Mouse (Mus musculus) kidney, postnatal 0 days (tissue): Measurements from ENCODE around the gene Klhl22. TPM values are rescaled to one million over a fixed set of nuclear protein-coding genes. Genes with fewer than 3 reads are reported as not detected.

Experiments
- ATAC-seq: fragments of 200-750 bp; cut with Nextera tagmentation; replicated peaks from 2 replicates; pipeline ENCODE4 v1.8.0; 2017; ENCODE audit warnings: low read depth, moderate number of reproducible peaks, moderate TSS enrichment, moderate library complexity; ENCODE audit not compliant: low FRiP score
- DNase-seq: peaks from one replicate; pipeline ENCODE4 v3.0.0-alpha.2; 2016; ENCODE audit warnings: low spot score
- H3K27ac ChIP-seq: fragments of 300-500 bp; sonication (generic); 2 replicates; pipeline ENCODE4 v1.5.1; 2014; ENCODE audit warnings: mild to moderate bottlenecking
- H3K27me3 ChIP-seq: fragments of 300-500 bp; sonication (generic); 2 replicates; pipeline ENCODE4 v1.6.1; 2014; ENCODE audit warnings: low read length, mixed read lengths; ENCODE audit not compliant: insufficient read depth
- H3K36me3 ChIP-seq: fragments of 300-500 bp; sonication (generic); 2 replicates; pipeline ENCODE4 v1.6.1; 2014; ENCODE audit warnings: low read length, mixed read lengths; ENCODE audit not compliant: insufficient read depth
- H3K4me1 ChIP-seq: fragments of 300-500 bp; sonication (generic); replicated peaks from 2 replicates; pipeline ENCODE4 v1.6.1; 2014; ENCODE audit warnings: antibody characterized with exemption, low read length, mixed read lengths; ENCODE audit not compliant: insufficient read depth
- H3K4me2 ChIP-seq: fragments of 300-500 bp; sonication (generic); 2 replicates; pipeline ENCODE4 v1.6.1; 2014; ENCODE audit warnings: mild to moderate bottlenecking, low read length, moderate library complexity, mixed read lengths
- H3K4me3 ChIP-seq: fragments of 300-500 bp; sonication (generic); replicated peaks from 2 replicates; pipeline ENCODE4 v1.5.1; 2014; ENCODE audit warnings: low read depth, low read length
- H3K9ac ChIP-seq: fragments of 300-500 bp; sonication (generic); 2 replicates; pipeline ENCODE4 v1.6.1; 2014; ENCODE audit warnings: low read depth, low read length
- H3K9me3 ChIP-seq: fragments of 300-500 bp; sonication (generic); replicated peaks from 2 replicates; pipeline ENCODE4 v1.6.1; 2016; ENCODE audit warnings: low read length, inconsistent platforms, mixed read lengths
- CTCF ChIP-seq: IDR thresholded peaks from 2 replicates; pipeline ENCODE4 v1.5.1; 2016; ENCODE audit warnings: antibody characterized with exemption, low read depth, mild to moderate bottlenecking, moderate library complexity
- WGBS: fragments of 180-500 bp; shearing (Covaris S2); extraction: QIAGEN DNeasy Blood & Tissue Kit; methylation state at CpG from one replicate; pipeline ENCODE4 v1.1.7; 2014; 5-methylcytosine and 5-hydroxymethylcytosine counted together
- polyA plus RNA-seq: library from polyadenylated mRNA; unstranded; fragments of >200 nt; fragmentation: Nextera tagmentation; extraction: Ambion mirVana; gene quantifications from 2 replicates; pipeline ENCODE4 v1.2.1, GENCODE M21; 2015

Gene Klhl22
- polyA plus RNA-seq, 1 experiment from 2014 or later, result 39.3 TPM

DNA sequence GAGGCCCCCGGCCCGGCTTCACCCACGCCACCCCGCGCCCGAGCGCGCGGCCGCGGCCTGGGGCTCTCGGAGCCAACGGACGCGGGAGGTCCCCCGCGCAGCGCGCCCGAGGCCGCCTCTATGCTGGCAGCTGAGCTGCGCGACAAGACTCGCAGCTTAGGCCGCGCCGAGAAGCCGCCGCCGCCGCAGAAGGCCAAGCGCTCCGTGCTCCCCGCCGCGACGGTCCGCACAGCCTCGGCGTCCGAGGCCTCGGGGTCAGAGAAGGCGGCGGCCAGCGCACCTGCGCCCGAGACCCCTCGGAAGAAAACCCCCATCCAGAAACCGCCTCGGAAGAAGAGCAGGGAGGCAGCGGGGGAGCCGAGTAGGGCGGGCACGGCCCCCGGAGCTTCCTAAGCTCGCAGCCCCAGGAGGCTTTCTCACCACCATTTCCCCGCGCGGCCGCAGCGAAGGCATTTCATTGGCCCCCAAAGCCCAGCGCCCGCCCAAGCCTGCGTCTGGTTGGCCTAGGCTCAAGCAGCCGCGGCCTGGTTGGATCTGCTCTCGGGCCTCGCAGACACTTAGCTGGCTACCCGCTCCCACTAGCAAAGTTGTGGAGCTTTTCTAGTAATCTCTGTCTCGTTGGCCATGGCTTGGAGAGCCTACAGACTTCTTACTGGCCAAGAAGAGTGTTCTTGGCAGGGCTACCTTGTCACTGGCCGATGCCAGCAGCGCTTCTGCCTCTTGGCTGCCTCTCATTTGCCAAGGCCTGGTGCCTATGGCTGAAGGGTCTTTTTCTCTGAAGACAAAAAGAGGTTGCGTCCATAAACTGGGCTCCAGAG lies 48.0 kb downstream of the Klhl22 start:
- H3K27ac ChIP-seq, result no peak overlapping the region
- no peaks in the 10 kb centered on the region for H3K36me3 ChIP-seq
- peak overlapping the region; percentile 39 for H3K4me3 ChIP-seq

DNA sequence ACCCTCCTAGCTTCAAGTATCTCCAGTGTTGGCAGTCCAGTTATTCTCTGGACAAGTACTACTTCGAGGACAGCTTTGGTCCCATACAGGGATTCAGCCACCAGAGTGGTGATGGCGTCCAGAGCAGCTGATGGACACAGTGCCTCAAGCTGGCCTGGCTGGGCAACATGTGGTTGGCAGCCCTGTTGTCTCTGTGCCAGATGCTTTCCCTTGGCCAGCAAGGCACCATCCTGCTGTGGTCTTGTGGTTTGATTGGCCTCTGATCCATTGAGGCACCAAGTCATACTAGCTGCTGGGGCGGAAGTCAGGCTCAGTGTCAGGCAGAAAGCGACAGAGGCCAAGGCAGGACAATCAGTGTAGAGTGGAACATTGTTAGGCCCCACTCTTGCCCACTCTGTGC lies 49.7 kb downstream of the Klhl22 start:
- Histone ChIP-seq H3K9ac (no peak overlapping the region), H3K4me2 (no peak overlapping the region), H3K4me1 (peaks cover 22% of the 10 kb centered on the region), H3K27ac (no peak overlapping the region), H3K9me3 (no peaks in the 10 kb centered on the region), H3K4me3 (no peak overlapping the region), H3K27me3 (peaks cover 7% of the 10 kb centered on the region; the same call in 1 of the 2 replicates), H3K36me3 (no peaks in the 10 kb centered on the region)
- ATAC-seq (no peak), DNase-seq (no peak)
- no peak for TF ChIP-seq CTCF
- WGBS, result 93% methylated on average over 4 of the region's 4 CpGs

More for the DNA sequence above, 48.0 kb downstream of the Klhl22 start:
- Histone ChIP-seq H3K4me1 (peaks cover 39% of the 10 kb centered on the region), H3K9me3 (no peaks in the 10 kb centered on the region), H3K27me3 (peaks cover 20% of the 10 kb centered on the region), H3K9ac (peak overlapping the region; percentile 59), H3K4me2 (peak overlapping the region; percentile 75)
- 9% methylated on average over 69 of the region's 73 CpGs for WGBS
- ATAC-seq (peak; percentile 62), DNase-seq (peak; percentile 83)
- no peak for TF ChIP-seq CTCF

DNA sequence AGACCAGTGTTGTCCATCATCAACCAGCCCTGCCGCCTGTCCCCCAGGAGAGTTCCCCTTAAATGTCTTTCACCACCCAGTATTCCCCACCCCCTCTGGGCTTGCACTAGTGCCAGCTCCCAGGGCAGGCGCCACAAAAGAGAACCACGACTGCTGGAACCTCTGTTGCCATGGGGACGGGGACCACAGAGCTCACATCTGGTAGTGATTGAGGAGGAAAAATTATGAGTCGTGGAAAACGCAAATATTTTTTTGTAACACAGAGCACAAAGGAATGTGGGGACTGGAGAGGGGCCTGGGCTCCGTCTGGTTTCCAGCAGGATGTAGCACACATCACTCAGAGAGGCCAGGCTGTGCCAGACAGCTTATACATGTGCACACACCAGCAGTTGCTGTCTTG lies 50.3 kb downstream of the Klhl22 start:
- H3K4me3 ChIP-seq, result no peak overlapping the region
- no peak overlapping the region for H3K27ac ChIP-seq
- H3K9me3 ChIP-seq, result no peaks in the 10 kb centered on the region
- no peak overlapping the region for H3K4me2 ChIP-seq
- H3K36me3 ChIP-seq, result no peaks in the 10 kb centered on the region
- ATAC-seq, result 0 out of 2 replicates have a peak, but pooled peaks have one; percentile 11
- peak; percentile 76 for DNase-seq
- peaks cover 6% of the 10 kb centered on the region; the same call in 1 of the 2 replicates for H3K27me3 ChIP-seq
- WGBS, result 29% methylated on average over 7 of the region's 7 CpGs
- peaks cover 16% of the 10 kb centered on the region; the same call in 1 of the 2 replicates for H3K4me1 ChIP-seq
- H3K9ac ChIP-seq, result no peak overlapping the region
- no peak for TF ChIP-seq CTCF

DNA sequence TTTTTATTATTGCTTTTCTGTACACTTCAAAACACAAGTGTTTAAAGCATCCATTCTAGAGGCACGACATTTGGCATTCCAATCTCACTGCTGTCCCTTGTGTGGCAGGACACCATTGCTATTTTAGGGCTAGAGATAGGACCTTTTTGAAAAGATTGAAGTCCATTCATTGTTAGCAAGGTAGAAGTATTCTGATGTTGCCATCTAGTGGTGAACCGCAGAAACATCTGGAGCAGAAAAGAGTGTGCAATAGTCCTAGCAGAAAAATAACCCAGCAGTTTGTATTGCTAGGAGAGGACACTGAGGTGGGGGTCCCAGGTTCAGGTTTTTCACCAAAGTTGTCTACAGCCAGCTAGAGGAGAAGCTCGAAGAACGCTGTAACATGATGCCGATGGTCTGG lies 52.7 kb downstream of the Klhl22 start:
- Histone ChIP-seq H3K9me3 (no peaks in the 10 kb centered on the region), H3K9ac (0 out of 2 replicates have a peak overlapping the region, but pooled peaks have one; percentile 23), H3K27me3 (peaks cover 4% of the 10 kb centered on the region; the same call in 1 of the 2 replicates), H3K4me2 (no peak overlapping the region), H3K27ac (no peak overlapping the region), H3K4me1 (peaks cover 16% of the 10 kb centered on the region; the same call in 1 of the 2 replicates), H3K36me3 (no peaks in the 10 kb centered on the region), H3K4me3 (no peak overlapping the region)
- 6% methylated on average over 5 of the region's 5 CpGs for WGBS
- peak; percentile 88 for DNase-seq
- peak; percentile 90 for TF ChIP-seq CTCF
- no peak for ATAC-seq

DNA sequence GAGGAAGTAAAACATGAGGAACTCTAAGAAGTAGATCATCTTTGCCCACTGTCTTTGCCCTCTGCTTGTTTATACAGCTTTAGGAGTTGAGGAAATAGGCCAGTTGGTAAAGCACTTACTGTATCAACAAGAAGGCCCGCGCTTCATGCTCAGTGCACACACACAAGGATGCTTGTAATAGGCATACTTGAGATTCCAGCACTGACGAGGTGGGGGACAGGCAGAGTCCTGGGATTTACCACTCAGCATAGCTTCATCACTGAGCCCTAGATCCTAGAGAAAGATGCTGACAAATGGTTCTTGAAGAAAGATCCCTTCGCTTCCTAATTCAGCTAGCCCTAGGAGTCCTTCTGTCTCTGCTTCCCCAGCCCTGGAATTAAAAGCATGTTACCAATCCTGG lies 53.8 kb downstream of the Klhl22 start:
- H3K27ac ChIP-seq, result no peak overlapping the region
- H3K4me2 ChIP-seq, result no peak overlapping the region
- peaks cover 7% of the 10 kb centered on the region; the same call in 1 of the 2 replicates for H3K4me1 ChIP-seq
- H3K9ac ChIP-seq, result no peak overlapping the region
- no peak overlapping the region for H3K4me3 ChIP-seq
- no peaks in the 10 kb centered on the region for H3K9me3 ChIP-seq
- WGBS, result 47% methylated on average over 4 of the region's 4 CpGs
- no peaks in the 10 kb centered on the region for H3K36me3 ChIP-seq
- no peak for TF ChIP-seq CTCF
- DNase-seq (no peak), ATAC-seq (no peak)
- H3K27me3 ChIP-seq, result peaks cover 4% of the 10 kb centered on the region; the same call in 1 of the 2 replicates

DNA sequence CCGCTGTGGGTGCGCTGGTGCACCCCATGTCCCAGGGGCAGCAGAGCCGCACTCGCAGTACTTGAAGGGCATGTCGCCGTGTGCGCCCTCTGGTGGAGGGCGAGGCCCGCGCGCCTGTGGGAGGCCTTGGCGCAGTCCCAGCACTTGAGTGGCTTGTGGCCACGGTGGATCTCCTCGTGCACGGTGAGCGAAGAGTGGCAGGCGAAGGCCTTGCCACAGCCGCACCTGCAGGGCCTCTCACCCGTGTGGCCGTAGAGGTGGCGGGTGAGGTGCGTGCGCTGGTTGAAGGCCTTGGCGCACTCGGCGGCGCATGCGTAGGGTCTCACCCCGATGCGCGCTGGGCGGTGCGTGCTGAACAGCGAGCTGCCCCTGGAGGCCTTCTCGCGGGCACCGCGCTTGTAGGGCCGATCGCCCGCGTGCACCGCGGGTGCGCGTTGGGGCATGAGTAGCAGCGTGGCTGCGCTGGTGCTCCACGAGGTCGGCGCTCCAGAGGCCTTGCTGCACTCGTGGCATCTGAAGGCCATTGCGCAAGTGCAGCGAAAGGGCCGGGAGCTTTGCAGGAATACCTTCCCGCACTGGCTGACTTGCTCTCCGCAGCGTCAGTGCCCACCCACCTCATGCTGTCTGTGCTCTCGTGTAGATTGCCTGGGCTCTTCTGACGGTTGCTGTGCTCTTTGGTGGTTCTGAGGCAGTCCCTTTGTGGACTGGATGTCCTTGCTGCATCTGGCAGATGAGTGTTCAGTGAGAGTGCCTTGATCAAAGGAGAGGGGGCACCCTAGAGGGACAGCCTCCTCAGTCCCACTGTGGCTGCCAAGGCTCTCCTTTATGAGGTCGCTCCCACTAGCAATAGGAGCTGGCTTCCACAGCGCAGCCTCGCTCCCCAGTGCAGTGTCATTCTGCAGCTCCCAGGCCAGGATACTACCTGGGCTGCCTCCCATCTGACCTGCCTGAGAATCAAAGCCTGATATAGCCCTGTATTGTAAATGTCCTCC lies 56.3 kb downstream of the Klhl22 start:
- WGBS, result 3% methylated on average over 54 of the region's 63 CpGs
- ATAC-seq, result peak; percentile 75

More for the DNA sequence above, 56.3 kb downstream of the Klhl22 start:
- Histone ChIP-seq H3K9me3 (no peaks in the 10 kb centered on the region), H3K4me1 (peaks cover 7% of the 10 kb centered on the region; the same call in 1 of the 2 replicates), H3K36me3 (no peaks in the 10 kb centered on the region), H3K4me2 (peak overlapping the region; percentile 64), H3K27me3 (peaks cover 4% of the 10 kb centered on the region; the same call in 1 of the 2 replicates), H3K9ac (peak overlapping the region; percentile 51; the same call in 1 of the 2 replicates), H3K27ac (no peak overlapping the region), H3K4me3 (peak overlapping the region; percentile 31)
- peak; percentile 68 for DNase-seq
- TF ChIP-seq CTCF, result peak; percentile 86
